Mouse (Mus musculus): Measurements from ENCODE around the gene Jmjd1c.

Gene Jmjd1c

GRCm38 (mm10) chr10:67230439-67230838 lies 134.5 kb downstream of the Jmjd1c start:
- no peak for DNase-seq (ENCODE audit: low spot score)

- DNase-seq (ENCODE audit: low spot score): no peak
These were observed 151.2 kb downstream of the Jmjd1c start for GRCm38 (mm10) chr10:67247145-67247544.

GRCm38 (mm10) chr10:67249486-67249885 lies 153.6 kb downstream of the Jmjd1c start:
- no peak for DNase-seq (ENCODE audit: low spot score)

GRCm38 (mm10) chr10:67250846-67251245 lies 154.9 kb downstream of the Jmjd1c start:
- no peak for DNase-seq (ENCODE audit: low spot score)

GRCm38 (mm10) chr10:67252353-67252752 lies 156.4 kb downstream of the Jmjd1c start:
- DNase-seq (ENCODE audit: low spot score): no peak

GRCm38 (mm10) chr10:67253115-67253514 lies 157.2 kb downstream of the Jmjd1c start:
- no peak for DNase-seq (ENCODE audit: low spot score)

- DNase-seq (ENCODE audit: low spot score): no peak
These were observed 168.9 kb downstream of the Jmjd1c start for GRCm38 (mm10) chr10:67264852-67265251.

GRCm38 (mm10) chr10:67275916-67276315 lies 180.0 kb downstream of the Jmjd1c start:
- no peak for DNase-seq (ENCODE audit: low spot score)

- no peak for DNase-seq (ENCODE audit: low spot score)
These were observed 185.9 kb downstream of the Jmjd1c start for GRCm38 (mm10) chr10:67281852-67282251.

GRCm38 (mm10) chr10:67282531-67282930 lies 186.6 kb downstream of the Jmjd1c start:
- no peak for DNase-seq (ENCODE audit: low spot score)

GRCm38 (mm10) chr10:67283516-67283915 lies 187.6 kb downstream of the Jmjd1c start:
- no peak for DNase-seq (ENCODE audit: low spot score)

GRCm38 (mm10) chr10:67284311-67284710 lies 188.4 kb downstream of the Jmjd1c start:
- DNase-seq (ENCODE audit: low spot score): peak; percentile 11

GRCm38 (mm10) chr10:67284761-67285175 lies 188.8 kb downstream of the Jmjd1c start:
- peak; percentile 38 for DNase-seq (ENCODE audit: low spot score)

- DNase-seq (ENCODE audit: low spot score): peak; percentile 38
These were observed 189.4 kb downstream of the Jmjd1c start, which contains the start of gene Nrbf2 for GRCm38 (mm10) chr10:67285176-67285814. Gene Nrbf2 (minus strand): TSS chr10:67285305.

GRCm38 (mm10) chr10:67287877-67288276 lies 192.0 kb downstream of the Jmjd1c start:
- no peak for DNase-seq (ENCODE audit: low spot score)

- DNase-seq (ENCODE audit: low spot score): no peak
These were observed 194.7 kb downstream of the Jmjd1c start for GRCm38 (mm10) chr10:67290622-67291021.

GRCm38 (mm10) chr10:67291087-67291486 lies 195.2 kb downstream of the Jmjd1c start:
- no peak for DNase-seq (ENCODE audit: low spot score)

- no peak for DNase-seq (ENCODE audit: low spot score)
These were observed 199.4 kb downstream of the Jmjd1c start for GRCm38 (mm10) chr10:67295331-67295730.

GRCm38 (mm10) chr10:67295938-67296466 lies 200.1 kb downstream of the Jmjd1c start:
- DNase-seq (ENCODE audit: low spot score): no peak

GRCm38 (mm10) chr10:67296482-67297152 lies 200.7 kb downstream of the Jmjd1c start:
- no peak for DNase-seq (ENCODE audit: low spot score)

GRCm38 (mm10) chr10:67297175-67297855 lies 201.4 kb downstream of the Jmjd1c start:
- DNase-seq (ENCODE audit: low spot score): no peak

GRCm38 (mm10) chr10:67298856-67299255 lies 202.9 kb downstream of the Jmjd1c start:
- no peak for DNase-seq (ENCODE audit: low spot score)

- no peak for DNase-seq (ENCODE audit: low spot score)
These were observed 203.4 kb downstream of the Jmjd1c start for GRCm38 (mm10) chr10:67299285-67299684.
